Mouse (Mus musculus) thymus, adult 2 months (tissue): ENCODE measurements at regions not wholly inside any gene's neighbourhood (a gene's known extent, or its start where the extent isn't known, plus 50 kb on each side); places are given as distances from the start of the nearest gene placed in this dataset.

Source experiments
- CTCF ChIP-seq: fragments of 200-500 bp; IDR thresholded peaks from 2 replicates; pipeline ENCODE4 v1.5.1; 2012; ENCODE audit warnings: mild to moderate bottlenecking, control low read depth, low read length, moderate library complexity, borderline replicate concordance; ENCODE audit not compliant: control insufficient read depth, poor library complexity, insufficient read depth; ENCODE audit errors: extremely low read depth
- POLR2A ChIP-seq: fragments of 200-500 bp; IDR thresholded peaks from 2 replicates; pipeline ENCODE4 v1.6.1; 2012; ENCODE audit warnings: mild to moderate bottlenecking, low read length, control low read depth, moderate library complexity; ENCODE audit not compliant: control insufficient read depth, poor library complexity, insufficient read depth; ENCODE audit errors: extremely low read depth

DNA sequence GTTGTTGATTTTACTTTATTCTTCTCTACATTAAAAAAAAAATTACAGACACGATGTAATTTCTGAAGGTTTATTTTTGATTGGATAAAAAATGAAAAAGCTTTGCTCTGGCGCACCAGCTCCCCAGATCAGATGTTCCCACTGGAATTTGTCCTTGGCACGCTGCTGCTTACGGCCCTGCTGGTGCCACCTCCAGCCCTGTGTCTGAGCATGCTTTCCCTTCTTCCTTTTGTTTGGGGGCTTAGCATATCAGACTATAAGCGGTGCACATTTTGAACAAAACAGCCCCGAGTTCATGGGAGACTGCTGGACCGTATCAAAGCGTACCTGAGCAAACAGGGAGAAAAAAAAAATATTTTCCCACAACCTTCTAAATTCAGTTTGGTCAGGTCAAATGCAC, 291.2 kb downstream of the Lrig3 start:
- TF ChIP-seq CTCF (no peak), POLR2A (no peak)
